Mouse (Mus musculus) cortical plate, adult 2 months (tissue): ENCODE results near the gene Itga5.

Experiments
- CTCF ChIP-seq: fragments of 200-500 bp; IDR thresholded peaks from 2 replicates; pipeline ENCODE4 v1.5.1; 2011; ENCODE audit warnings: mild to moderate bottlenecking, control low read depth, low read length; ENCODE audit not compliant: insufficient read depth; ENCODE audit errors: extremely low read depth
- POLR2A ChIP-seq: fragments of 200-500 bp; IDR thresholded peaks from 2 replicates; pipeline ENCODE4 v1.6.1; 2011; ENCODE audit warnings: mild to moderate bottlenecking, low read length, control low read depth; ENCODE audit not compliant: insufficient read depth; ENCODE audit errors: extremely low read depth

- TF ChIP-seq CTCF (peak; percentile 79), POLR2A (no peak)
Measured at GRCm38 (mm10) chr15:103352856-103353255, 13.7 kb downstream of the Itga5 start.
